Mouse (Mus musculus) lung, embryonic 14.5 days (tissue): ENCODE results near the gene Slitrk1. TPM values are rescaled to one million over a fixed set of nuclear protein-coding genes. Genes with fewer than 3 reads are reported as not detected.
A peak's percentile ranks its signal among the peaks of the same experiment; 100 is the strongest.

ENCODE experiments used
- ATAC-seq: fragments of 200-750 bp; cut with Nextera tagmentation; 2 replicates; pipeline ENCODE4 v1.8.0; 2017; ENCODE audit warnings: mild to moderate bottlenecking, moderate TSS enrichment, moderate library complexity; ENCODE audit not compliant: insufficient read depth
- DNase-seq: peaks from one replicate; pipeline ENCODE4 v3.0.0-alpha.2; 2015
- H3K27ac ChIP-seq: fragments of 300-500 bp; sonication (generic); 2 replicates; pipeline ENCODE4 v1.5.1; 2014; ENCODE audit warnings: low read depth, mild to moderate bottlenecking, moderate library complexity
- H3K27me3 ChIP-seq: fragments of 300-500 bp; sonication (generic); 2 replicates; pipeline ENCODE4 v1.6.1; 2014; ENCODE audit warnings: low read length, control low read depth; ENCODE audit not compliant: insufficient read depth
- H3K36me3 ChIP-seq: fragments of 300-500 bp; sonication (generic); 2 replicates; pipeline ENCODE4 v1.6.1; 2014; ENCODE audit warnings: control low read depth; ENCODE audit not compliant: insufficient read depth
- H3K4me1 ChIP-seq: fragments of 300-500 bp; sonication (generic); 2 replicates; pipeline ENCODE4 v1.6.1; 2014; ENCODE audit warnings: antibody characterized with exemption, control low read depth; ENCODE audit not compliant: insufficient read depth
- H3K4me2 ChIP-seq: fragments of 300-500 bp; sonication (generic); 2 replicates; pipeline ENCODE4 v1.6.1; 2014; ENCODE audit warnings: mild to moderate bottlenecking
- H3K4me3 ChIP-seq: fragments of 300-500 bp; sonication (generic); 2 replicates; pipeline ENCODE4 v1.5.1; 2014; ENCODE audit warnings: low read depth, low read length
- H3K9ac ChIP-seq: fragments of 300-500 bp; sonication (generic); 2 replicates; pipeline ENCODE4 v1.6.1; 2014
- H3K9me3 ChIP-seq: fragments of 300-500 bp; sonication (generic); 2 replicates; pipeline ENCODE4 v1.6.1; 2016; ENCODE audit warnings: low read depth, low read length, control low read depth
- CTCF ChIP-seq: IDR thresholded peaks from 2 replicates; pipeline ENCODE4 v1.5.1; 2016; ENCODE audit warnings: antibody characterized with exemption, low read depth
- WGBS: fragments of 180-500 bp; shearing (Covaris S2); extraction: QIAGEN DNeasy Blood & Tissue Kit; methylation state at CpG from one replicate; pipeline ENCODE4 v1.1.7; 2014; 5-methylcytosine and 5-hydroxymethylcytosine counted together
- polyA plus RNA-seq: library from polyadenylated mRNA; unstranded; fragments of >200 nt; fragmentation: Nextera tagmentation; extraction: Ambion mirVana; gene quantifications from 2 replicates; pipeline ENCODE4 v1.2.1, GENCODE M21; 2014

The Slitrk1 gene
- polyA plus RNA-seq, 1 experiment from 2014 or later = 0.12 TPM

DNA sequence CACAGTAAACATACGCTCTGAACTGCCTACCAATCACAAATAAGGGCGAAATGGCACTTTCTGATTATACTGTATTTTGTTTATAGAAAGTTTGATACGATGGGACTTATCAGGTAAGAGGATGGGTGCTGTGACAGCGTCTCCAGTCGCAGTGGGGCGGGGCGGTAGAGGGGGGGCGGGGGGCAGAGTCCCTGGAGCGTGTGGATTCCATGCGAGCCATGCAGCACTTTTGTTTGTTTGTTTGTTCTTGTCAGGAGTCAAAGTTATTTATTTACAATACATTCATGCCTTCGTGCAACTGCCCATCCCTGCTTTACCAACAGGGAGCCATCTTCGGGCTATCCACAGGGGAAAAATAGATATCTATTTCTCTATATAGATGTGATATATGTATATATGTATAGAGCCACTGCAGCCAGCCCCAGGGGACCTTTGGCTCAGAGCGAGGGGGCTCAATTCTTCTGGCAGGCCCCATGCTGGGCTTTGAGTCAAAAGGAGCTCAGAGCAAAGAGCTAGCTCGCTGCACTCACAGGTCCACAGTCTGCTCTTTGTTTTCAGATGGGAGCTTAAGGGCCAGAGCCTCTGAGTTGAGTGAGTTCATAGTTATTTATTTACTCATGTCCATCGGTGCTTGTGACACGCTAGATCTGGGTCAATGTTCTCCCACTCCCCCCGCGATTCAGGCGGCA lies 3.4 kb downstream of the Slitrk1 start:
- 3% methylated on average over 19 of the region's 19 CpGs for WGBS
- DNase-seq (peak; percentile 13), ATAC-seq (0 out of 2 replicates have a peak, but pooled peaks have one; percentile 26)
- Histone ChIP-seq H3K27me3 (peaks cover 40% of the 10 kb centered on the region), H3K27ac (no peak overlapping the region), H3K4me3 (peak overlapping the region; percentile 31), H3K4me1 (no peaks in the 10 kb centered on the region), H3K9me3 (no peaks in the 10 kb centered on the region), H3K4me2 (peak overlapping the region; percentile 60), H3K9ac (no peak overlapping the region), H3K36me3 (no peaks in the 10 kb centered on the region)
- no peak for TF ChIP-seq CTCF

DNA sequence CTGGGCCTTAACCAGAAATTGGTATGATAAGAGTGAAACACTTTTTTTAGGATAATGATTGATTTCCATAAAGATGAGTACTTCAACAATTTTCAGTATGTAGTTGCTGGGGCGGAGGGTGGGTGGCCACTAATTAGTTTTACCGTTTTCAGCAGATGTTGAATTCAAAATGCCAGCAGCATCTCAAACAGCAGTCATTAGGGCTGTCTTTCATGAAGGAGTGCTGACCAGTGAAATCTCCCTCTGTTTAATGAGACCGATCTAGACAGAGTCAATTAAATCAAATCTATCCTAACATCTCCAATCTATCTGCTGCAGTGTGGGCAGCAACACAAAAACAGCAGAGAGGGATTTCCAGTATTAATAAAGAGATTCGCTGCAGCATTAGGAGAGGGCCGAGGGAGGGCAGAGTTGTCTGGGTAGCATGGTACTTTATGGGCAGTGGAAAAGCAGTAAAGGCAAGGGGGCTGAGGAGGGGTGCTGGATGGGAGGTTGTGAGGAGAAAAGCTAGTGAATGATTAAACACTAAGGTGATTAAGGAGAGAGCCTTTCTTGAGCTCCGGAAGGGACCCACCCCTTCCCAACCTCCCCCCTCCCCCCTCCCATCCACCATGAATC lies 4.5 kb downstream of the Slitrk1 start:
- Histone ChIP-seq H3K9me3 (no peaks in the 10 kb centered on the region), H3K27me3 (peaks cover 40% of the 10 kb centered on the region), H3K9ac (no peak overlapping the region), H3K27ac (no peak overlapping the region), H3K4me1 (no peaks in the 10 kb centered on the region), H3K36me3 (no peaks in the 10 kb centered on the region), H3K4me3 (no peak overlapping the region), H3K4me2 (no peak overlapping the region)
- WGBS = 23% methylated on average over 6 of the region's 6 CpGs
- no peak for TF ChIP-seq CTCF
- DNase-seq (no peak), ATAC-seq (no peak)

DNA sequence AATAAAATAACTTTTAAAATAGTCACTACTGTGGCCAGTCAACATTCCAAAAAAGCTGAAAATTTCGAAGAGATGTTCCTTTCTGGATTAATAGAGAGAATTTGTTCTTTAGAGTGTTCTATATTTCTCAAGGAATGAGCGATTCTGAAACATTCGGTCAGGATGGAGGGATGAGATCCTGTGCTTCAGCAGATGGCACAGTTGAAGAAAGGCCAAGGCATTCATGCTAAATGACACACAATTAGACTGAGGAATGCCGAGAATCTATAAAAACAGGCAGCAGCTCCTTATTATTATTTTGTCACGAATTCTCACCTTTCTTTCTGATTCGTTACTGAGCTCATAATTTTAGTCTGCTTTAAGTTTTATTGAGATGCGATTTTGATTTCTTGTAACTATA lies 15.4 kb downstream of the Slitrk1 start:
- 74% methylated on average over 7 of the region's 7 CpGs for WGBS
- Histone ChIP-seq H3K27ac (no peak overlapping the region), H3K4me2 (no peak overlapping the region), H3K4me1 (no peaks in the 10 kb centered on the region), H3K27me3 (no peaks in the 10 kb centered on the region), H3K9me3 (no peaks in the 10 kb centered on the region), H3K4me3 (no peak overlapping the region), H3K36me3 (no peaks in the 10 kb centered on the region), H3K9ac (no peak overlapping the region)
- DNase-seq (no peak), ATAC-seq (no peak)
- no peak for TF ChIP-seq CTCF

DNA sequence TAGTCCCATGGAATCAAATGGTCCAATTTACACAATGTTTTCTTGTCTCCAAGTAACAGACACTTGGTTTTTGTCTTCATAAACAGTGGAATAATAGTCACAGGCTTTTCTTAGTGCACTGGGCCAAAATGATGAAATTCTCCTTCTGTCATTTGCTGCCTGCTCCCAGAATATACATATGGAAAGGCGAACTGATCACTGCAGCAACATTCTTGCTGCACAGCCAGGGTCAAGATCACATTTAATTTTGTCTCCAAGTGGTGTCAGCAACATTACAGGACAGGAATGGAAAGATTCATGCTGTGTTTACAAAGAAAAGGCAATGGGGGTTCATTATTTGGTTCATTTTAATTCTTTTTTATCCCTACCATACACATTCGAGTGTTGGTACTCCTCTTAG lies 18.5 kb downstream of the Slitrk1 start:
- no peak overlapping the region for H3K27ac ChIP-seq
- H3K27me3 ChIP-seq = no peaks in the 10 kb centered on the region
- peak; percentile 8 for DNase-seq
- H3K4me2 ChIP-seq = no peak overlapping the region
- no peaks in the 10 kb centered on the region for H3K4me1 ChIP-seq
- no peak overlapping the region for H3K4me3 ChIP-seq
- WGBS = 44% methylated on average over 2 of the region's 2 CpGs
- H3K36me3 ChIP-seq = no peaks in the 10 kb centered on the region
- no peaks in the 10 kb centered on the region for H3K9me3 ChIP-seq
- no peak for ATAC-seq
- no peak for TF ChIP-seq CTCF
- no peak overlapping the region for H3K9ac ChIP-seq

DNA sequence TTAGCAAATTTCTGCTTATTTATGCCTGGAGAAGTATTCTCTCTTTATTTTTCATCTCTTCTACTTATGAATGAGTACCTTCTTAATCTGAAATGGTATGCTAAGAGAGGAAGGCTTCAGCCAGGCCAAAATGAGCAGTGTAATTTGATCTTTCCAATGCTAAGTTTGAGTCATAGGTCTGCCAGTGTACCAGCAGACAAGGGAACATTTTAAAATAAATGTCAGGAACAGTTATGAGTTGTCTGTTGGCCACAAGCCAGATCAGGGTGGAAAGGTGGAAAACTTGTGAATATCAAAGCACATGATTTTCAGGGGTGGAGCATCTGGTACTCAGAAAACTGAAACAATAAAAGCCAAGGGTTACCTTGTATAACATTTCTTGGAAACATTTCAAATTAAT lies 46.1 kb downstream of the Slitrk1 start:
- H3K4me1 ChIP-seq = no peaks in the 10 kb centered on the region
- no peak overlapping the region for H3K27ac ChIP-seq
- H3K9me3 ChIP-seq = no peaks in the 10 kb centered on the region
- peak; percentile 16 for DNase-seq
- H3K9ac ChIP-seq = no peak overlapping the region
- no peak for ATAC-seq
- H3K27me3 ChIP-seq = no peaks in the 10 kb centered on the region
- no peak overlapping the region for H3K4me3 ChIP-seq
- no peak for TF ChIP-seq CTCF
- H3K4me2 ChIP-seq = no peak overlapping the region
- no peaks in the 10 kb centered on the region for H3K36me3 ChIP-seq

DNA sequence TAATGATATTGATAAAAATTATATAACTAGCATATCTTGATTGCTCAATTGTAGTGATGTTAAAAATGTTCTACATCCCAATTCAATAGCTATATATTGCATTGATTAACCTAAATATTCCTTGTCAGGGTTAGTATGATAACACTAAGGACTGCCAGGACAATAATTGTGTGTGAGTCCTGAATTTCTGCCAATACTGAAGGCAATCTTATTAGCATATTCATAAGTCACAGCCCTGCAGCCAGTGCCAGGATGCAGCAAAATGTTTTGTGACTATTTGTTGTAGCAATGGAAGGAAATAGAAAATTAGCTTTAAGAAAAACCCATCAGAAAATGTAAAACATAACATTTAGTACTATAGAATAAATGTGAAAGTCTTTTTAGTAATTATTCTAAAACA lies 49.3 kb downstream of the Slitrk1 start:
- H3K4me2 ChIP-seq = no peak overlapping the region
- H3K36me3 ChIP-seq = no peaks in the 10 kb centered on the region
- no peaks in the 10 kb centered on the region for H3K9me3 ChIP-seq
- H3K4me1 ChIP-seq = no peaks in the 10 kb centered on the region
- TF ChIP-seq CTCF = no peak
- H3K27me3 ChIP-seq = no peaks in the 10 kb centered on the region
- no peak overlapping the region for H3K27ac ChIP-seq
- DNase-seq (no peak), ATAC-seq (no peak)
- H3K4me3 ChIP-seq = no peak overlapping the region
- H3K9ac ChIP-seq = no peak overlapping the region

DNA sequence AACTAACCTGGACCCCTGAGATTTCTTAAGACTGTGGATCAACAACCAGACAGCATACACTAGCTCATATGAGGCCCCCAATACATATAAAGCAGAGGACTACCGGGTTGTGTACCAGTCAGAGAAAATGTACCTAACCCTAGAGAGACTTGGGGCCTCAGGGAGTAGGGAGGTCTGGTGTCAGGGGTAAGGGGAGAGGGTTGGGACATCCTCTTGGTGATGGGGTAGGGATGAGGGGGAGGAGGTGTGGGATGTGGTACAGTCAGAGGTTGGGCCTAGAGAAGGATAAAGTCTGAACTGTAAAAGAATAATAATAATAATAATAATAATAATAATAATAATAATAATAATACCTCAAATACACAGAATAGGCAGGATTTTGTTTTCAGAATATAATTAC lies 54.6 kb downstream of the Slitrk1 start:
- Histone ChIP-seq H3K36me3 (no peaks in the 10 kb centered on the region), H3K9ac (no peak overlapping the region), H3K9me3 (no peaks in the 10 kb centered on the region), H3K27ac (no peak overlapping the region), H3K4me2 (no peak overlapping the region), H3K4me1 (no peaks in the 10 kb centered on the region), H3K4me3 (no peak overlapping the region), H3K27me3 (no peaks in the 10 kb centered on the region)
- DNase-seq = no peak
- no peak for TF ChIP-seq CTCF
- 82% methylated on average over 1 of the region's 1 CpGs for WGBS
- ATAC-seq = no peak
